Mouse (Mus musculus): ENCODE measurements around the gene Lmo3. TPM values are rescaled to one million over a fixed set of nuclear protein-coding genes. Genes with fewer than 3 reads are reported as not detected.

Gene Lmo3
- polyA plus RNA-seq, 1 experiment from 2014 or later, result 1.8 TPM

- 3% methylated on average over 24 of the region's 24 CpGs for WGBS
- H3K4me1 ChIP-seq, result peaks cover 23% of the 10 kb centered on the region
- peak overlapping the region; percentile 57 for H3K4me3 ChIP-seq
- peaks cover 41% of the 10 kb centered on the region; the same call in 1 of the 2 replicates for H3K27me3 ChIP-seq (replicated peaks)
- H3K9ac ChIP-seq, result peak overlapping the region; percentile 73
- H3K9me3 ChIP-seq, result no peaks in the 10 kb centered on the region
- peak overlapping the region; percentile 77 for H3K4me2 ChIP-seq
- no peak for ATAC-seq (ENCODE audit: extremely low read depth, insufficient number of reproducible peaks, low FRiP score, low TSS enrichment)
- H3K36me3 ChIP-seq, result no peaks in the 10 kb centered on the region
- H3K27ac ChIP-seq (replicated peaks), result no peak overlapping the region
These were observed 159.7 kb downstream of the Lmo3 start for GRCm38 (mm10) chr6:138421931-138422531.

DNA sequence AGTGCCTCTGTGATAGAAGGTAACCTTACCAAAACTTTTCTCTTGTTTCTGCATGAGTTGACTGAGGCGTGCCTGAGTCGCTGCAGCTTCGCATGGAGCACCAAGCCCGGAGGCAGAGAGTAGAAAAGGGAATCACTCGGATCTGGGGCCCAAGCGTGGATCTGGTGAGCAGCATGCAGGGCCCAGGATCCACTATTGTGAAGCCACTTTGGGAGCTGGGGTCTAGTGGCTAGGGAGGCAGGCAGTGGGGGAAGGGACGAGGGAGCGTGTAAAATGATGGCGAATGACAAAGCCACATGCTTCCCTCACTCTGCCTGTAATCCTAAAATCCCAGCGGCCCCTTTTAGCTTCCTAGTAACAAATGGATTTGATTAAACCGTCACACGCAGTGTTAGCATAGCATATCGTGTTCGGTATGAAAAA lies 160.6 kb downstream of the Lmo3 start:
- H3K9ac ChIP-seq, result peak overlapping the region; percentile 65
- peaks cover 32% of the 10 kb centered on the region; the same call in 1 of the 2 replicates for H3K27me3 ChIP-seq (replicated peaks)
- no peak overlapping the region for H3K27ac ChIP-seq (replicated peaks)
- H3K9me3 ChIP-seq, result no peaks in the 10 kb centered on the region
- WGBS, result 3% methylated on average over 14 of the region's 14 CpGs
- H3K4me3 ChIP-seq, result peak overlapping the region; percentile 57
- peaks cover 23% of the 10 kb centered on the region for H3K4me1 ChIP-seq
- peak overlapping the region; percentile 77 for H3K4me2 ChIP-seq
- no peak for ATAC-seq (ENCODE audit: extremely low read depth, insufficient number of reproducible peaks, low FRiP score, low TSS enrichment)
- no peaks in the 10 kb centered on the region for H3K36me3 ChIP-seq

DNA sequence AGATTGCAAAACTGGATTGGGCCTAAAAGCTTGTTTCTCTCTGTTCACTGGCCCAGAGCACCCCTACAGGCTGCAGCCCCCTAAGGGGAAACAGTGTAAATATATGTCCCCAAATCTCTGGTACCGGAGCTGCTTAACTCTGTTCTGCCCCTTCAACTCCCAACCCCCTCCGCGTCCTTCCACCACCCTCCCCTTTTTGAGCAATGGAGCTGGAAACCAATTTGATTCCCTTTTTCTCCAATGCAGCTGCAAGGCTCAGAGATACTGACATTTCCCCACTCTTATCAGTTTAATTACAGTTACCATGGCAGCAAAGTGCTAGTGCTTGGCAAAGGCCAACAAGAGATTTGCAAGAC lies 161.3 kb downstream of the Lmo3 start:
- Histone ChIP-seq H3K4me3 (peak overlapping the region; percentile 57), H3K4me2 (peak overlapping the region; percentile 77), H3K36me3 (no peaks in the 10 kb centered on the region), H3K27ac (replicated peaks) (no peak overlapping the region), H3K4me1 (peaks cover 23% of the 10 kb centered on the region), H3K27me3 (replicated peaks) (peaks cover 27% of the 10 kb centered on the region; the same call in 1 of the 2 replicates), H3K9ac (peak overlapping the region; percentile 56), H3K9me3 (no peaks in the 10 kb centered on the region)
- ATAC-seq (ENCODE audit: extremely low read depth, insufficient number of reproducible peaks, low FRiP score, low TSS enrichment), result no peak
- 6% methylated on average over 3 of the region's 3 CpGs for whole genome bisulfite sequencing

- H3K36me3 ChIP-seq, result no peaks in the 10 kb centered on the region
These were observed 161.8 kb downstream of the Lmo3 start for GRCm38 (mm10) chr6:138419871-138420535.

DNA sequence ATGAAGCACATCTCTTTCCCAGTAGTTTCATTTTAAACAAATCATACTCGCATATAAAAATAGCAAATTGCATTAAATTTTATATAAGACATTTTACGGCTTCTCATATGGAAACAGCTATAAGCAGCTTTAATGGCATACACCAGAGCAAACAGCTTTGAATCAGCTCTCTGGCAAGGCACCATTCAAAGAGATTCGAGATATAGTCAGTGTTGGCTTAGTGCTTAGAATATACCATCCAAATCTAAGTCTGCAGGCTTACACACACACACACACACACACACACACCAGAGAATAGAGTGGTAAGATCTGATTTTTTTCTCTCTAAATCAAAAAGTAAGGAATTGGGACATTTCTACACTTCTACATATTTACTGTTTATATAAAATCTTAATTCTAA lies 169.7 kb downstream of the Lmo3 start:
- Histone ChIP-seq H3K9me3 (no peaks in the 10 kb centered on the region), H3K9ac (no peak overlapping the region), H3K27me3 (replicated peaks) (no peaks in the 10 kb centered on the region), H3K27ac (replicated peaks) (no peak overlapping the region), H3K4me1 (no peaks in the 10 kb centered on the region), H3K36me3 (no peaks in the 10 kb centered on the region), H3K4me3 (no peak overlapping the region), H3K4me2 (no peak overlapping the region)
- ATAC-seq (ENCODE audit: extremely low read depth, insufficient number of reproducible peaks, low FRiP score, low TSS enrichment), result no peak
- 78% methylated on average over 3 of the region's 3 CpGs for WGBS

More at GRCm38 (mm10) chr6:138419871-138420535, 161.8 kb downstream of the Lmo3 start:
- H3K4me3 ChIP-seq, result peak overlapping the region; percentile 57
- no peaks in the 10 kb centered on the region for H3K9me3 ChIP-seq
- ATAC-seq (ENCODE audit: extremely low read depth, insufficient number of reproducible peaks, low FRiP score, low TSS enrichment), result no peak
- peak overlapping the region; percentile 77 for H3K4me2 ChIP-seq
- H3K27ac ChIP-seq (replicated peaks), result no peak overlapping the region
- H3K9ac ChIP-seq, result peak overlapping the region; percentile 56
- H3K27me3 ChIP-seq (replicated peaks), result peaks cover 26% of the 10 kb centered on the region; the same call in 1 of the 2 replicates
- 49% methylated on average over 8 of the region's 8 CpGs for WGBS
- H3K4me1 ChIP-seq, result peaks cover 23% of the 10 kb centered on the region

DNA sequence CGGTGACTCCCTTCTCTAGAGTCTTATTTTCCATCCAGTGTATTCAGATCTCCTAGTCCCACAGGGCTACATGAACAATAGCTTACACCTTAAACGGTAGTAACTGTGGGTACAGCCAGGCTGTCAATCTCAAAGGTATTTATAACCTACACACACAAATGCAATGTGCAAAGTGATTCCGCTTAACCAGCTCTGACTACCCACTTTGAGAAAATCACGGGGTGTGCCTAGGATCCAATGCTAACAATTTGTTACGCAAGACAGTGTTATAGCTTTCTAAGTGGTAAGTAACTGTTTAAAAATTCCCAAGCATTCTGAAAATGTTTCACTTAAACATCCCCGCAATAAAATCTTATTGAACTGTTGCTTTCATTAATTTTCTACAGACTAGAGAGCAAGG lies 179.7 kb downstream of the Lmo3 start:
- no peak overlapping the region for H3K27ac ChIP-seq (replicated peaks)
- H3K4me1 ChIP-seq, result no peaks in the 10 kb centered on the region
- no peaks in the 10 kb centered on the region for H3K36me3 ChIP-seq
- WGBS, result 73% methylated on average over 6 of the region's 6 CpGs
- no peak overlapping the region for H3K4me3 ChIP-seq
- no peak overlapping the region for H3K4me2 ChIP-seq
- H3K9ac ChIP-seq, result no peak overlapping the region
- no peaks in the 10 kb centered on the region for H3K27me3 ChIP-seq (replicated peaks)
- no peaks in the 10 kb centered on the region for H3K9me3 ChIP-seq
- no peak for ATAC-seq (ENCODE audit: extremely low read depth, insufficient number of reproducible peaks, low FRiP score, low TSS enrichment)

GRCm38 (mm10) chr6:138398836-138399235 lies 182.9 kb downstream of the Lmo3 start:
- WGBS, result 84% methylated on average over 1 of the region's 1 CpGs
- Histone ChIP-seq H3K4me3 (no peak overlapping the region), H3K27ac (replicated peaks) (no peak overlapping the region), H3K27me3 (replicated peaks) (no peaks in the 10 kb centered on the region), H3K9ac (no peak overlapping the region), H3K36me3 (no peaks in the 10 kb centered on the region), H3K4me1 (no peaks in the 10 kb centered on the region), H3K4me2 (no peak overlapping the region), H3K9me3 (no peaks in the 10 kb centered on the region)
- no peak for ATAC-seq (ENCODE audit: extremely low read depth, insufficient number of reproducible peaks, low FRiP score, low TSS enrichment)

- no peaks in the 10 kb centered on the region for H3K9me3 ChIP-seq
- H3K36me3 ChIP-seq, result no peaks in the 10 kb centered on the region
- H3K4me1 ChIP-seq, result no peaks in the 10 kb centered on the region
- H3K9ac ChIP-seq, result no peak overlapping the region
- ATAC-seq (ENCODE audit: extremely low read depth, insufficient number of reproducible peaks, low FRiP score, low TSS enrichment), result no peak
- H3K4me3 ChIP-seq, result no peak overlapping the region
- H3K4me2 ChIP-seq, result no peak overlapping the region
- 73% methylated on average over 5 of the region's 5 CpGs for WGBS
- H3K27ac ChIP-seq (replicated peaks), result no peak overlapping the region
- H3K27me3 ChIP-seq (replicated peaks), result no peaks in the 10 kb centered on the region
These were observed 190.7 kb downstream of the Lmo3 start for GRCm38 (mm10) chr6:138391085-138391484.

DNA sequence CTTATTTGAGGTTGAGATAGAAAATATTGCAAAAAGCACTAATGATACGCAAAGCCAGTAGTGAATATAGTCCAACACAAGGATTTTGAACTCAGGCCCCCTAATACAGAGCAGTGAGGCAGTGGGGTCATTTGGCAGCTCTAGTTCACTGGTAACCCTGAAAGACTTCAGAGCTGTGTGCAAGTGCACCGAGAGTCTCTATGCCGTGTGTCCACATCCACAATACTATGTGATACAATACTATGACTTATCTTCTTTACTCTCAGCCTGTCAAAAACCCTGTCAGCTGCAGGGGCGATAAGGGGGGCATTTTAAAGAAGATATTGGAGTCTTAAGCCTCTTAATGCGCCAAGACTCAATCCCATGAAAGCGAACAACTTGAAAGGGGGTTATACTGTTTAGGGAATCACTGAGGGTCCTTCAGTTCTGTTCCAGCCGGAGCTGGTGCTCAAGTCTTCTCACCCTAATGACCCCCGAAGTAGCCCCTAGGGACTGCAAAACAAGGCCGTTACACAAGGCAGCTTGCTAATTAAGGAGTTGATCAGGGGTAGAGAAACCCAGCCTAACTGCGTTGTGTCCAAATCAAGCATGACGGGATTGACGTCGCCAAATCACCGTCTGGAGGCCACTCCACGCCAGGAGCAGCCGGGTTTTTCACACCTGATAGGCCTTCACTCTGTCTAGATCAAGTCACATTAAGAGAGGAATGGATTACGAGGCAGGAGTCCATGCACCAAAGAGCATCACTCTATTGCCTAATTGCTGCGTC lies 193.4 kb downstream of the Lmo3 start:
- Histone ChIP-seq H3K9me3 (no peaks in the 10 kb centered on the region), H3K27me3 (replicated peaks) (no peaks in the 10 kb centered on the region), H3K36me3 (no peaks in the 10 kb centered on the region), H3K4me2 (no peak overlapping the region), H3K4me1 (no peaks in the 10 kb centered on the region), H3K27ac (replicated peaks) (no peak overlapping the region), H3K9ac (no peak overlapping the region), H3K4me3 (no peak overlapping the region)
- WGBS, result 62% methylated on average over 18 of the region's 18 CpGs
- ATAC-seq (ENCODE audit: extremely low read depth, insufficient number of reproducible peaks, low FRiP score, low TSS enrichment), result no peak

GRCm38 (mm10) chr6:138383208-138383607 lies 198.6 kb downstream of the Lmo3 start:
- ATAC-seq (ENCODE audit: extremely low read depth, insufficient number of reproducible peaks, low FRiP score, low TSS enrichment), result no peak
- H3K9ac ChIP-seq, result no peak overlapping the region
- no peak overlapping the region for H3K4me3 ChIP-seq
- no peaks in the 10 kb centered on the region for H3K4me1 ChIP-seq
- 71% methylated on average over 1 of the region's 1 CpGs for WGBS
- H3K4me2 ChIP-seq, result no peak overlapping the region
- no peaks in the 10 kb centered on the region for H3K36me3 ChIP-seq
- no peak overlapping the region for H3K27ac ChIP-seq (replicated peaks)
- no peaks in the 10 kb centered on the region for H3K9me3 ChIP-seq
- no peaks in the 10 kb centered on the region for H3K27me3 ChIP-seq (replicated peaks)

GRCm38 (mm10) chr6:138371176-138371575 lies 210.6 kb downstream of the Lmo3 start:
- no peak overlapping the region for H3K9ac ChIP-seq
- no peak overlapping the region for H3K27ac ChIP-seq (replicated peaks)
- no peak for ATAC-seq (ENCODE audit: extremely low read depth, insufficient number of reproducible peaks, low FRiP score, low TSS enrichment)
- no peaks in the 10 kb centered on the region for H3K9me3 ChIP-seq
- no peaks in the 10 kb centered on the region for H3K36me3 ChIP-seq
- no peak overlapping the region for H3K4me2 ChIP-seq
- no peaks in the 10 kb centered on the region for H3K27me3 ChIP-seq (replicated peaks)
- no peak overlapping the region for H3K4me3 ChIP-seq
- no peaks in the 10 kb centered on the region for H3K4me1 ChIP-seq
- 66% methylated on average over 2 of the region's 2 CpGs for WGBS

Data from heart, embryonic 13.5 days (tissue).